Mouse (Mus musculus): Measurements from ENCODE around the gene Gm36028.

The Gm36028 gene

GRCm38 (mm10) chr16:37808866-37809622 is 51.9 kb downstream of the Gm36028 start:
- CTCF ChIA-PET: no interaction called here

- CTCF ChIA-PET: no interaction called here
Observed at GRCm38 (mm10) chr16:37807269-37807668, 53.7 kb downstream of the Gm36028 start.

GRCm38 (mm10) chr16:37805746-37806495 is 55.0 kb downstream of the Gm36028 start:
- CTCF ChIA-PET: no interaction called here

GRCm38 (mm10) chr16:37803387-37803950 is 57.5 kb downstream of the Gm36028 start:
- CTCF ChIA-PET: no interaction called here

- CTCF ChIA-PET: no interaction called here
Observed at GRCm38 (mm10) chr16:37802686-37803295, 58.2 kb downstream of the Gm36028 start.

- CTCF ChIA-PET: no interaction called here
Observed at GRCm38 (mm10) chr16:37801097-37801496, 59.8 kb downstream of the Gm36028 start.
